9 mouse cellular contexts compared by ENCODE assay signal in genomic region chr7:100645147-100645546, GRCm38 (mm10). TPM values are rescaled to one million over a fixed set of nuclear protein-coding genes. Genes with fewer than 3 reads are reported as not detected.
A peak's percentile ranks its signal among the peaks of the same experiment; 100 is the strongest.
DNase-seq lines count a peak whose midpoint lies in the region; ATAC-seq and TF ChIP-seq lines count a peak whose summit lies in the region.
"Had no signal": no experiment of that assay in that cellular context is flagged by ENCODE, and none has a peak within 500 bp of the region (broad histone marks: within the 10 kb centered on the region; RNA-seq: fewer than 3 reads in every experiment).

No protein-coding gene starts in this region.

- no peak overlapping the region for H3K4me2 ChIP-seq in neural tube, embryonic 14.5 days (ENCODE audit: low read depth, low read length)
- H3K4me2 ChIP-seq: limb, embryonic 13.5 days had no signal

- peak; percentile 63 for TF ChIP-seq CTCF in ES-Bruce4 (IDR thresholded peaks at IDR 0.05; ENCODE audit: low read depth, low read length)

- 35% methylated on average over 3 of the region's 3 CpGs for WGBS in neural tube, embryonic 14.5 days

- H3K9ac ChIP-seq in ES-Bruce4 (ENCODE audit: low read depth, poor library complexity, severe bottlenecking), result no peak overlapping the region
- H3K9ac ChIP-seq in neural tube, embryonic 14.5 days (replicated peaks; ENCODE audit: low read depth, low read length), result no peak overlapping the region
- H3K9ac ChIP-seq: limb, embryonic 13.5 days had no signal

- ATAC-seq in neural tube, embryonic 14.5 days (ENCODE audit: low read depth), result peak; percentile 24; the same call in 1 of the 2 replicates
- ATAC-seq in inflammation-experienced regulatory T-cells, adult 6 months, result no peak

- no peak for TF ChIP-seq EP300 in ES-Bruce4 (IDR thresholded peaks at IDR 0.05; ENCODE audit: insufficient read depth, low read depth, low read length)

- peak; percentile 45 for DNase-seq in WW6 (ENCODE audit: low read depth, low spot score)
- DNase-seq in cerebellum, postnatal 25 days, result peak; percentile 53 to 71
- DNase-seq in gastrocnemius, postnatal 10 days, result peak; percentile 71
- peak; percentile 86 for DNase-seq in kidney, postnatal 10 days
- DNase-seq in liver, result peak; percentile 79

- no peaks in the 10 kb centered on the region for H3K9me3 ChIP-seq in ES-Bruce4 (replicated peaks; ENCODE audit: control insufficient read depth, insufficient read depth, low read length, poor library complexity, severe bottlenecking)
- no peaks in the 10 kb centered on the region for H3K9me3 ChIP-seq in neural tube, embryonic 14.5 days (ENCODE audit: control insufficient read depth, low read length)
- H3K9me3 ChIP-seq: limb, embryonic 13.5 days had no signal

- no peak overlapping the region for H3K27ac ChIP-seq in ES-Bruce4 (ENCODE audit: insufficient read depth, low read length)
- no peak overlapping the region for H3K27ac ChIP-seq in neural tube, embryonic 14.5 days (ENCODE audit: low read depth, low read length)
- H3K27ac ChIP-seq: limb, embryonic 13.5 days had no signal

- peaks cover 3% of the 10 kb centered on the region; the same call in 1 of the 2 replicates for H3K36me3 ChIP-seq in ES-Bruce4 (ENCODE audit: control insufficient read depth, insufficient read depth, low read length, poor library complexity, severe bottlenecking)
- H3K36me3 ChIP-seq in neural tube, embryonic 14.5 days (ENCODE audit: control insufficient read depth, insufficient read depth, low read length), result peaks cover 6% of the 10 kb centered on the region; the same call in 1 of the 2 replicates

- TF ChIP-seq POLR2A in ES-Bruce4 (IDR thresholded peaks at IDR 0.05; ENCODE audit: insufficient read depth, low read length), result no peak

- peaks cover 3% of the 10 kb centered on the region for H3K4me1 ChIP-seq in ES-Bruce4 (ENCODE audit: control insufficient read depth, insufficient read depth, low read length)
- H3K4me1 ChIP-seq in neural tube, embryonic 14.5 days (ENCODE audit: control insufficient read depth, insufficient read depth, low read length), result no peaks in the 10 kb centered on the region
- H3K4me1 ChIP-seq: limb, embryonic 13.5 days had no signal

- H3K4me3 ChIP-seq in ES-Bruce4 (ENCODE audit: low read depth, low read length), result no peak overlapping the region
- no peak overlapping the region for H3K4me3 ChIP-seq in neural tube, embryonic 14.5 days (ENCODE audit: low read depth, low read length)
- H3K4me3 ChIP-seq: limb, embryonic 13.5 days had no signal

- H3K27me3 ChIP-seq in ES-Bruce4 (ENCODE audit: control insufficient read depth, insufficient read depth, low read length, poor library complexity, severe bottlenecking), result no peaks in the 10 kb centered on the region
- no peaks in the 10 kb centered on the region for H3K27me3 ChIP-seq in neural tube, embryonic 14.5 days (ENCODE audit: control insufficient read depth, insufficient read depth, low read length)
- H3K27me3 ChIP-seq: limb, embryonic 13.5 days had no signal

RNA-seq across cellular contexts. Expression of gene Plekhb1, which starts 17.1 kb away (rescaled TPM):
- 3.9 and 4.0 TPM in 2 replicates for polyA plus RNA-seq in ES-Bruce4 (2011; ENCODE audit: insufficient read depth, insufficient read length, low read depth, missing spikeins)
- 10 to 100 TPM; 19.6 to 25.2 TPM for total RNA-seq in gastrocnemius, postnatal 10 days (2021)
- 21.7 and 26.3 TPM in 2 replicates for polyA plus RNA-seq in neural tube, embryonic 14.5 days (2014; fragmentation: Nextera tagmentation; extraction: Ambion mirVana)
- polyA plus RNA-seq in inflammation-experienced regulatory T-cells, adult 6 months (2017; shearing (Covaris generic)), result under 1 TPM in 2 of 3 experiments, not detected in 1; 0.13 to 0.20 TPM

RNA-seq across cellular contexts. Expression of gene Mrpl48, which starts 37.0 kb away (rescaled TPM):
- 57.4 and 68.8 TPM in 2 replicates for polyA plus RNA-seq in ES-Bruce4 (2011; ENCODE audit: insufficient read depth, insufficient read length, low read depth, missing spikeins)
- 10 to 100 TPM; 79.2 to 87.0 TPM for total RNA-seq in gastrocnemius, postnatal 10 days (2021)
- 87.5 and 88.7 TPM in 2 replicates for polyA plus RNA-seq in neural tube, embryonic 14.5 days (2014; fragmentation: Nextera tagmentation; extraction: Ambion mirVana)
- 10 to 100 TPM; 62.3 to 77.2 (median 72.0) TPM for polyA plus RNA-seq in inflammation-experienced regulatory T-cells, adult 6 months (2017; shearing (Covaris generic))

RNA-seq across cellular contexts. Expression of gene Rab6a, which starts 37.9 kb away (rescaled TPM):
- polyA plus RNA-seq in ES-Bruce4 (2011; ENCODE audit: insufficient read depth, insufficient read length, low read depth, missing spikeins), result 137 and 148 TPM in 2 replicates
- total RNA-seq in gastrocnemius, postnatal 10 days (2021), result 10 to 100 TPM; 74.9 to 75.2 TPM
- polyA plus RNA-seq in neural tube, embryonic 14.5 days (2014; fragmentation: Nextera tagmentation; extraction: Ambion mirVana), result 324 and 339 TPM in 2 replicates
- polyA plus RNA-seq in inflammation-experienced regulatory T-cells, adult 6 months (2017; shearing (Covaris generic)), result 10 to 100 TPM; 12.0 to 13.4 (median 12.4) TPM
